Mouse (Mus musculus) v-Abl transformed pro-B cells (cell line): ENCODE results near the gene Pde2a.
"Not testable (repeated sequence)": the region's sequence is repeated elsewhere in the genome, so short reads cannot be mapped to it uniquely, and the experiment has no call there.

Experiments
- in situ Hi-C, 2 experiments: fragments of 400-800 bp; cut with MboI; formaldehyde crosslinking; loops; one replicate each; pipeline ENCODE4 v1.15.1; 2025; ENCODE audit not compliant: unreplicated experiment in 2 of 2

Gene Pde2a

GRCm38 (mm10) chr7:101547651-101548050 lies 126.2 kb downstream of the Pde2a start:
- in situ Hi-C loops, result no loop called here

DNA sequence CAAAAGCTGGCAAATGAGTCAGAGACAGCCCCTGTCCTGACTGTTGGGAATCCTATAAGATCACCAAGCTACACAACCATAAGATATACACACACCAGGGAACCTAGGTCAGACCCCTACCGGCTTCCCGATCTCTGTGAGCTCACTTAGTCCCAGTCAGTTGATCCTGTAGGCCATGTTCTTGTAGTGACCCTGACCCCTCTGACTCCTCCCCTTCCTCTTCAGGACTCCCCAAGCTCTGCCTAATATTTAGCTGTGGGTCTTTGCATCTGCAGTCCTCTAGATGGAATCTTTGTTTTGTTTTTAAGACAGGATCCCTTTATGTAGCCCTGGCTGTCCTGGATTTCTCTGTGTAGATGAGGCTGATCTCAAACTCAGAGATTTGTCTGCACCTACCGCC lies 127.8 kb downstream of the Pde2a start:
- in situ Hi-C loops, result no loop called here

DNA sequence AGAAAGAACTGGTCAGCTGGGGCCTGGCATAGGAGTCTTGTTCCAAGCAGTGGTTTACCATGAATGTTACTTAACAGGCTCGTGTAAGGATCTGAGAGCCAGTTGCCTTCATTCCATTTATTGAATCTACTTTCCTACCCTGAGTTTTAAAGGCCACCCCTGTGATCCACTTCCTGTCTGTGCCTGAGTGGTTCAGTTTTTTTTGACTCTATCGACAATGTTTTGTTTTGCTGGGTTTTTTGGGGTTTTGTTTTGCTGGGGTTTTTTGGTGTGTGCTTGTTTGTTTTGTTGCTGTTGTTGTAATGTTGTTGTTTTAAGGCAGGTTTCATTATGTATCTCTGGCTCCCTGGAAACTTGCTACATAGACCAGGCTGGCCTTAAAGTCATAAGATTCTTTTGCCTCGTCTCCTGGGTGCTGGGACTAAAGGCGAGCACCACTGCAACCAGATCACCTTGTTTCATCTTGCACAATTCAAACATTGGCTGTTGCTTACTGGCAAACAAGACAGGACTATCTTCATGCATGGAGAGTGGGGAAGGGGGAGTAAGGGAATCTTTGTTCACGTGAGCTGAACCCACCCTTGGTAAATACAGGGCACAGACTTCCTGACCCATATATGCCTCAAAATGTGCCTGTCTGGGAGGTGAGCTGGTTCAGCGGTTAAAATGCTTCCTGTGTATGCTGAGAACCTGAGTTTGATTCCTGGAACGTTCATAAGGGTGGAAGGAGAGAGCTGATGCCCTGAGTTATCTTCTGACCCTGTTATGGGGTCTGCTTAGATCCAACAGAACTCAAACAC lies 129.4 kb downstream of the Pde2a start:
- in situ Hi-C loops, result no loop called here

DNA sequence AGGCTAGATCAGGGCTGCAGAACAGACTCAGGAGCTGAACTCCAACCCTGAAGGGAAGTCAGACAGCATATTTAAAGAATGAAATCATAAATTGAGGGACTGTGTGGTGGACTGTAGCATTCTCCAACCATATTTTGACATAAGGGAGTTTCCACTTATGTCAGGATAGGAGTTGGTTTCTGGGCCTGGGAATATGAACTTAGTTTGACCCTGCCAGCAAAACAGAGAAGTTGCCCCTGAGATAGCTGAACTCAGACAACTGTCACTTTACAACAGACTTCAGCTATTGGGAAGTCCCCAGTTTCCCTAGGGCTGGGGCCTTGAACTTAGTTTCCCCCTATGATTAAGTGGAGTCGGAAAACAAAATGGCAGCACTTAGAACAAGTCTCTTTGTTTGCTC lies 130.0 kb downstream of the Pde2a start:
- in situ Hi-C loops, result no loop called here

DNA sequence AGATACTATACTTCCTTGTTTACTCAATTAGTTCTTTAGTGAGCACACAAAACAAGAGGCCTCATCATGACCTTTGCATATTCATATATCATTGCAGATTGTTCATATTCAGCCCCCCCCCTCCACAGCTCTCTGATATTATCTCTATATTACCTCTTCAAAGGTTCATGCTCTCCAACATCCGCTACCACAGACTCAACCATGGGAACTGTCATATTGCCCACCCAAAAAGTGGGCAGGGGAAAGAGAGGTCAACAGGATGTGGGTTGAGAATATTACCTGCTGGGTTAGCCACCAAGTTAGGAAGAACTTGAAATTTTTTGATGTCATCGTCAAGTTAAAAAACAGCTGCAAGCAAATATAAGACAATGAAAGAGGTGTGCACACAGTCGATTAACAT lies 134.0 kb downstream of the Pde2a start:
- in situ Hi-C loops, result not testable (repeated sequence)

DNA sequence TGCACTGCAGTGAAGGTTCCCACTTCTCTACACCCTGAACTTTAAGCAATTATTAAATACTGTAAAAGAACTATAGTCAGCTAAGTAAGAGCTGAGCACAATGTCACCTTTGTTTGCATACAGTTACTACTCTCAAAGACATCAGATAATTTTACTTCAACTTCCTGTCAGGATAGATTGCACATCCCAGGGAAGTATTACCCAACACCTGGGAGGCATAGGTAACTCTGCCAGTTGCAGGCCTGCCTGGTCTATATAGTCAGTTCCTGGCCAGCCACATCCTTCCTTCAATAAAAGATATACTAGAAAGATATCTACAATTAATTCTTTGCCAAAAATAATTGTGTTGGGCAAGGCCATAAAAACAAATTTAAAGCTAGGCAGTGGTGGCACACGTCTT lies 135.9 kb downstream of the Pde2a start:
- in situ Hi-C loops, result no loop called here

- in situ Hi-C loops, result not testable (repeated sequence)
Observed at GRCm38 (mm10) chr7:101559393-101559792, 137.9 kb downstream of the Pde2a start.
